Mouse (Mus musculus): ENCODE measurements at regions not wholly inside any gene's neighbourhood (a gene's known extent, or its start where the extent isn't known, plus 50 kb on each side); places are given as distances from the start of the nearest gene placed in this dataset.

GRCm38 (mm10) chrX:99548284-99549019 lies 77.4 kb upstream of the Pja1 start:
- no peak for DNase-seq (ENCODE audit: low spot score)

GRCm38 (mm10) chrX:99544410-99544809 lies 73.3 kb upstream of the Pja1 start:
- DNase-seq (ENCODE audit: low spot score): no peak

- no peak for DNase-seq (ENCODE audit: low spot score)
Observed at GRCm38 (mm10) chrX:99541916-99542315, 70.8 kb upstream of the Pja1 start.

DNA sequence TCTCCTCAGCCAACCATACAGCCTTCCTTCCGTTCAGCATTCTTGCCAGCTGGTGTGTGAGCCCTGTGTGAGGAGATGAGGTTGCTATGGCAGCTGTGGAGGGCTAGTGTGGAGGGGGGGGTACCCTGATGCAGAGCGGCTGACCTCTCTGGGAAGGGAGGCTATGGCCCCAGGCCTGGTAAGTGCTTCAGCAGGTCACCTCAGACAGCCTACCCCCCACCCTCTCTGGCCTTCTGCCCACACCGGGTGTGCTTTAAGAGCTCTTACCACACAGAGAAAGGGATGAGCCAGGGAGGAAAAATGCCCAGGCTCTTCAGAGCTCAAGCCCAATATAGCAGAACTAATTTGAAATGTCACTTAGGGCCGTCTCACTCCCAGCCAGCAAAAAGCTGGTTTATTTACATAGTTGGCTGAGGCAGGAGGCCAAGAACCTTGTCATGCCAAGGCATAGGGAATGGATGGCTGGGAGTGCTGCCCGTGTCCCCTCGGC lies 69.1 kb upstream of the Pja1 start:
- no peak for DNase-seq (ENCODE audit: low spot score)

DNA sequence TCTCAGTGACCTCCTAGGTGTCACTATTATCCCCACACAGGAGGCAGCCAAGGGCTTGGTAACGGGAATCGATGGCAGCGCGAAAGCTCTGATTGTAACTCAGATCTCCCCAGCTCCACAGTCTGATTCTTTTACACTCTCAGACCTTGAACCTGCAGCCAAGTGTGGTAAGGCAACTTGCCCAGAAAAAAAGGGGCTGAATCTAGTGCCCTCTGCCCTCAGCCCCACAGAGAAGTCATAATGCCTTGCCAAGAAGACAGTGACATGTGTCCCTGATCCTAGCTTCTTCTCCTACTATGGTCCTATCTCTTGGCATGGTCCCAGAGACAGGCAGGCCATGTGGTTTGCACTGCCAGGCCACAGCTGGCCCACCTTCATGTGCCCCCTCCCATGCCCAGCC lies 68.6 kb upstream of the Pja1 start:
- no peak for DNase-seq (ENCODE audit: low spot score)

DNA sequence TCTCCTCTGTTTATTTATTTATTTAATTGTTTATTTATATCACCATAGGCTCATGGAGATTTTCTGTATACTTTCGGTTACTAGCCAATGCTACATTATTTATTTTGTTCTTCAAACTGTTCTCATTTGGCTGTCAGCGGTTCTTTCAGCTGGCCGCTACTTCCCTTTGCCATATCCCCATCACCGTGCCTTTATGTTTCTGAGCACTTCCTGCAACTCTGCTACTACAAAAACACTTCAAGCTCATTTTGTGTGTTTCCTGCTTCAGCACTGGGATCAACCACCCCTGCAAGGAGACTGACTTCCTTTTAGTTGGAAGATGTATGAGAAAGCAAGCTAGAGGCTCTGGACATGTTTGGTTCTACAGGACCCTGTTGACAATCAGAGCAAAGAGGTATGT lies 66.7 kb upstream of the Pja1 start:
- no peak for DNase-seq (ENCODE audit: low spot score)

DNA sequence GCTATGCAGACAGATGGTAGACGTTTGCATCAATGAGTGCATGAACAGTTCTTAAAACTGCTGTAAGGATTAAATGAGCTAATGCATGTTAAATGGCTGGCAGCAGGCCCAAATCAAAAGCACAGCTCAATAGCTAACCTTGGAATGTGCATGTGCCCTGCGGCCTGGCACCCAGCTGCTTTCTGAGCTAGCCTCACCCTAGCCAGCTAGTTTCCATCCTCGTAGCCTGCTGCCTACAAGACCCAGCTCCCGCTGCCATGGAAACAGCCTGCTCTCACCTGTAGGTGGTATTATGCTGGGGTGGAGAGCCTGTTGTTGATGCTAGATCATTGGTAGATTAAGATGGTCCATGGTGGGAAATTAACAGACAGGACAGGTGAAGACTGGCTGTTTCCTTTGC lies 63.8 kb upstream of the Pja1 start:
- DNase-seq (ENCODE audit: low spot score): no peak

- no peak for DNase-seq (ENCODE audit: low spot score)
Observed at GRCm38 (mm10) chrX:99531154-99531553, 60.1 kb upstream of the Pja1 start.

DNA sequence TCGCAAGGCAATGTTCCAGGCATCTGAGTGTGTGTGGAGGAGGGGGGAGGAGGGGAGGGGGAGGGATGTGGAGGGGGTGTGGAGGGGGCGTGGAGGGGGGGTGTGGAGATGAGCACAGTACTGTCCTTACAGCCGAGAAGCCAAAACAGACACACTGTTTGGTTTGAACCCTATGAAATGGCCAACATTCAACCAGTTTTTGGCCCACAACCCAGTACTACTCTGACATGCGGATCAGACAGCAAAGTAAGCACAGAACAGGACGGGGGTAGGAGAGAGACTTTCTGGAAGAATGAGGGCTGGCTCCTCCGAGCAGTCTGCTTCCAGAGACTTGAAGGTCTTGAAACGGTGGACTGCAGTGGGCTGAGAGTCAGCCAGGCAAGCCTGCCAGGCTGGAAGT lies 59.4 kb upstream of the Pja1 start:
- no peak for DNase-seq (ENCODE audit: low spot score)

DNA sequence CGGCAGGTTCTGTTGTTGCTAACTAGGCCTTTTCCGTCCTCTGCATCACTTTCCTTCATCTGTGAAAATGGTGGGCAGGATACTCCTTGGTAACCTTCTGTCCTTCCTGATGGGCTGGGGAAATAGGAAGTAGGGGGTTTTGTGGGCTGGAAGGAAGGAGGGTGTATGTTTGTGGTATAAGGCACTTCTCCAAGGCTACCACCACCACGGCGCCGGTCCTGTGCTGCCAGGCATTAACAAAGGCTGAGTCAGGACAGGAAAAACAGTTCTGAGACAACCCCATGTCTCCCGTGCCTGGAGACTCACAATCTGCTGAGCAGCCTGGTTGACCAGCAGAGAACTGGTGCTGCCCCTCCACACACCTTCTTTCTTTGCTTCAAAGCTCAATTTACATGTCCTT lies 52.2 kb upstream of the Pja1 start:
- no peak for DNase-seq (ENCODE audit: low spot score)

- DNase-seq (ENCODE audit: low spot score): peak; percentile 39
Observed at GRCm38 (mm10) chrX:99522830-99523229, 51.8 kb upstream of the Pja1 start.

GRCm38 (mm10) chrX:99522289-99522688 lies 51.2 kb upstream of the Pja1 start:
- DNase-seq (ENCODE audit: low spot score): no peak

- no peak for DNase-seq (ENCODE audit: low spot score)
Observed at GRCm38 (mm10) chrX:99521866-99522265, 50.8 kb upstream of the Pja1 start.
